Mouse (Mus musculus) heart, adult 2 months (tissue): ENCODE results near the gene Asic2. TPM values are rescaled to one million over a fixed set of nuclear protein-coding genes. Genes with fewer than 3 reads are reported as not detected.

Experiments
- DNase-seq, 2 experiments: peaks; one replicate each; pipeline ENCODE4 v3.0.0; 2021
- H3K27ac ChIP-seq: fragments of 200-600 bp; 2 replicates; pipeline ENCODE4 v1.8.1; 2022
- H3K27me3 ChIP-seq: fragments of 200-500 bp; 2 replicates; pipeline ENCODE4 v1.6.1; 2012; ENCODE audit warnings: mild to moderate bottlenecking, low read length, inconsistent platforms, mixed read lengths; ENCODE audit not compliant: control insufficient read depth, insufficient read depth
- H3K36me3 ChIP-seq: fragments of 200-500 bp; 2 replicates; pipeline ENCODE4 v1.6.1; 2012; ENCODE audit warnings: low read length, inconsistent platforms; ENCODE audit not compliant: control insufficient read depth, insufficient read depth
- H3K4me1 ChIP-seq: fragments of 200-500 bp; 2 replicates; pipeline ENCODE4 v1.6.1; 2011; ENCODE audit warnings: low read length; ENCODE audit not compliant: control insufficient read depth, insufficient read depth
- H3K4me3 ChIP-seq: fragments of 200-600 bp; 2 replicates; pipeline ENCODE4 v1.8.1; 2022
- H3K79me2 ChIP-seq: fragments of 200-500 bp; replicated peaks from 2 replicates; pipeline ENCODE4 v1.6.1; 2012; ENCODE audit warnings: mild to moderate bottlenecking, inconsistent platforms, low read length, moderate library complexity, mixed read lengths; ENCODE audit not compliant: control insufficient read depth, insufficient read depth
- H3K9ac ChIP-seq: fragments of 200-500 bp; 2 replicates; pipeline ENCODE4 v1.6.1; 2012; ENCODE audit warnings: low read depth, mild to moderate bottlenecking, control low read depth, inconsistent platforms, low read length, mixed read lengths
- CTCF ChIP-seq: fragments of 200-600 bp; IDR thresholded peaks from 2 replicates; pipeline ENCODE4 v1.8.1; 2022; ENCODE audit warnings: antibody characterized with exemption, mild to moderate bottlenecking, moderate library complexity
- EP300 ChIP-seq: fragments of 200-500 bp; IDR thresholded peaks from 2 replicates; pipeline ENCODE4 v1.6.1; 2011; ENCODE audit warnings: low read depth, low read length, control low read depth; ENCODE audit not compliant: insufficient read depth
- POLR2A ChIP-seq: fragments of 200-500 bp; IDR thresholded peaks from 2 replicates; pipeline ENCODE4 v1.6.1; 2011; ENCODE audit warnings: mild to moderate bottlenecking, low read depth, low read length, control low read depth; ENCODE audit not compliant: insufficient read depth
- WGBS: fragments of 180-500 bp; shearing (Covaris S2); methylation state at CpG from one replicate; pipeline ENCODE4 v1.1.7; 2018; 5-methylcytosine and 5-hydroxymethylcytosine counted together
- intact Hi-C: fragments of 180-260 bp; cut with DNase I; formaldehyde crosslinking; loops from one replicate; pipeline ENCODE4 v1.15.1; 2025
- polyA plus RNA-seq: library from polyadenylated mRNA; depleted of rRNA; stranded (reverse); fragments of >200 nt; gene quantifications from 2 replicates; pipeline ENCODE4 v1.2.3, GENCODE M21; 2012
- total RNA-seq, 2 experiments: library from RNA; stranded (reverse); gene quantifications; 2 replicates each; pipeline ENCODE4 v1.2.3; 2021

Asic2 gene
- total and polyA plus RNA-seq, 3 experiments: not detected

DNA sequence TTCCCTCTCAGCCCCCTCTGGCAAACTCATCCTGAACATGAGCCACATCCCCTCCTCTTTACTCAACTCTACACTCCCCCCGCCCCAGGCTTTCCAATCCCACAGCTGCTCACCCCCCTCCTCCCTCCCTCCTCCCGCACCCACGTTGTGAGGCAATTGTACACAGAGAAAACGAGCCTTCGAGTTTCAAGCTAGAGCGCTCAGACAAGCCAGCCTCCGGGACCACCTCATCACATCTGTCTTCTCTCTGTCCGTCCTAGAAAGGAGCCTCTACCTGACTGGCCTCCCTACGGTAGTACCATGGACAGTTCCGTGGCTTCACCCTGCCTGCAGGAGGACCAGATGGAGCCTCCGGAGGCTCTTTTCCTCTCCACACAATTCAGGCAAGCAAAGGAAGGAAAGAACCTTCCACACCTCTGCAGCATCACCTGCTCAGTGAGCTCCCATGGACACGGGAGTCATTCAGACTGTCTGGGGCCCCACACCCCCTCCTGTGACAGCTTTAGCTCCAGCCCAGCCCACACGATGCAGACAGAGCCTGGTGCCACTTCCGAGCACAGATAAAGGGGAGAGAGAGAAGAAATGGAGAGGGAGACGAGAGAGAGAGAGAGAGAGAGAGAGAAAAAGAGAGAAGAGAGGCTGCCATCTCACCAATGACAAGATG is 1.5 kb downstream of the Asic2 start:
- no peak for TF ChIP-seq EP300
- TF ChIP-seq POLR2A: no peak
- no peak for TF ChIP-seq CTCF
- Histone ChIP-seq H3K79me2 (no peaks in the 10 kb centered on the region), H3K4me1 (no peaks in the 10 kb centered on the region), H3K27ac (no peak overlapping the region), H3K36me3 (no peaks in the 10 kb centered on the region), H3K9ac (no peak overlapping the region), H3K4me3 (no peak overlapping the region), H3K27me3 (peaks cover 3% of the 10 kb centered on the region)
- intact Hi-C loops: no loop called here
- 11% methylated on average over 15 of the region's 15 CpGs for WGBS
- DNase-seq: no peak

DNA sequence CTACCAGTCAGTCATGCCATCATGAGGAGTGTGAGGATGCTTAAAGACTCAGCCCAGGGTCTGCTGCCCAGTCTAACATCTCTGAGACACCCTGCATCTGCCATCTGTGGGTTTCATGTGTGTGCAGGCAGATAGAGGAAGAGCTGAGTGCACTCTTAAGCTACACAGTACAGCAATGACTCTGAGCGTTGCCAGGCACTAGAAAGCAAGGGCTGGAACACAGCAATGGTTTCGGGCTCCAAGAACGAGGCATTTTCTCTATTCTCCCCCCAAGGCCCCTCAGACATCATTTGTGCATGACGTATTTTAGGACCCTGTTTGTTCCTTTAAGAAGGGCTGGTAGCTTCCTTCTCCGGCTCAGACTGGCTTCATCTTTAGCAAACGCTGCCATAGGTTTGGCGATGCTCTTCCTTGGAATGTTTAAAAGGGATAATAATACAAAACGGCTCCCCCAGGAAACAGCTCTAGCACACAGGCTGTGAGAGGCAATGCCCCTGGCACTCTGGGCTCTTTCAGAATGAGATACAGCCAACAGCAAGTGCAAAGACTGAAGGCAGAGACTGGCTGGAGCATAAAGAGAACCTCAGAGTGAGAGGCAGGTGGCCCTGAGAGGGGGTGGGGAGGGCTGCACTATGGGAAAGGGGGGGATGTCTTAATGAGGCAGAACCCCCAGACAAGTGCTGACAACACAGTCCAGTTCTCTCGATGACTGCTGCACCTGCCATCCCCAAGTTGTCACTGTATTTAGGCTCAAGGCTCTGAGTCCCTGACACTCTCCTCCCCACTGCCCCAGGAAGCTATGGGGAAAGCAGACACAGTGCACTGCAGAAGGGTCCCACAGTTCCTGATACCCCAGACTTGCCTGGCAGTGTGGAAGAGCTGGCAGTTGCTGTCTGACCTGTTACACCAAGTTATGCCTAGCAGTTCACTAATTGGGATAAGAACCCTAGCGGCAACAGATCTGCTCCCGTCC is 2.3 kb downstream of the Asic2 start:
- no peak overlapping the region for H3K4me3 ChIP-seq
- no peaks in the 10 kb centered on the region for H3K4me1 ChIP-seq
- TF ChIP-seq CTCF (no peak), EP300 (no peak), POLR2A (no peak)
- H3K79me2 ChIP-seq: no peaks in the 10 kb centered on the region
- H3K27me3 ChIP-seq: peaks cover 3% of the 10 kb centered on the region
- no peaks in the 10 kb centered on the region for H3K36me3 ChIP-seq
- no peak for DNase-seq
- WGBS: 61% methylated on average over 11 of the region's 11 CpGs
- no peak overlapping the region for H3K9ac ChIP-seq
- intact Hi-C loops: no loop called here
- H3K27ac ChIP-seq: no peak overlapping the region

DNA sequence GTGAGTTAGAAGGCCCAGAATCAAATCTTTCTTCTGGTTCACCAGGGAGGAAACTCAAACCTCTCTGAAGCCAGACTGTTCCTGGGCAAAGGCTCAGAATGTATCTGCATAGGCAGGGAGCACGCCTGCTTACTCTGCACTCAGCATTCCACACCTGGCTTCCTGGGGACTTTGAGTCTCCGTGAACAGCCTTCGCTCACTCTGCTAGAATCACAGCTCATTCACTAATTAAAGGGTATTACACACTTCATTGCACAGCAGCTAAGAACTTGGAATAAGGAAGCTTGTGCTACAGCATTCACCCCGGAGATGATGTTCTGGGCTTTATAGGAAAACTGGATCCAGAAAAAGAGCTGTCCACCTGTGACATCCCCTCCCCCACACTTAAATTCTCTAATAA is 3.7 kb downstream of the Asic2 start:
- Histone ChIP-seq H3K4me1 (no peaks in the 10 kb centered on the region), H3K27ac (no peak overlapping the region), H3K4me3 (no peak overlapping the region), H3K9ac (no peak overlapping the region), H3K79me2 (no peaks in the 10 kb centered on the region), H3K27me3 (peaks cover 3% of the 10 kb centered on the region), H3K36me3 (no peaks in the 10 kb centered on the region)
- intact Hi-C loops: no loop called here
- 77% methylated on average over 4 of the region's 4 CpGs for WGBS
- no peak for DNase-seq
- TF ChIP-seq CTCF (no peak), POLR2A (no peak), EP300 (no peak)

DNA sequence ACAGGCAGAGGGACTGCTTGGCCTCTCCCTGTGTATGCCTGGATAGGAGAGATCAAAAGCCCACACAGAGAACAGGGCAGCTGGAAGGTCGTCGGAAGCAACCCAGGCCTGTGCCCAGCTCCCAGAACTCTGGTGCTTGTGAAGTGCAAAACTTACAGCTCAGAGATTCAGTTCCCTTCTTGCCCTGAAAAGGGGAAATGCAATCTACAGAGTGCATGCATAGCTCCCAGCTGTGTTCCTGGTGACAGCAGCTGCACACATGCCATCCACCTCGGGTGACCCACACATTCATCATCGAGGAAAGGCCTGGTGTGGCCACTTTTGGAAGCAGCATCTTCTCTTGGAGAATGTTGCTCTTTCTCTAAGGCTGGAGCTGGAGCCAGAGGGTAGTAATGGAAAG is 13.9 kb downstream of the Asic2 start:
- intact Hi-C loops: no loop called here
- H3K4me1 ChIP-seq: no peaks in the 10 kb centered on the region
- peak in 1 of 2 experiments; percentile 27 for DNase-seq
- 38% methylated on average over 4 of the region's 4 CpGs for WGBS
- no peaks in the 10 kb centered on the region for H3K27me3 ChIP-seq
- H3K9ac ChIP-seq: no peak overlapping the region
- H3K79me2 ChIP-seq: no peaks in the 10 kb centered on the region
- H3K27ac ChIP-seq: no peak overlapping the region
- no peaks in the 10 kb centered on the region for H3K36me3 ChIP-seq
- H3K4me3 ChIP-seq: no peak overlapping the region
- TF ChIP-seq POLR2A (no peak), CTCF (no peak), EP300 (no peak)

DNA sequence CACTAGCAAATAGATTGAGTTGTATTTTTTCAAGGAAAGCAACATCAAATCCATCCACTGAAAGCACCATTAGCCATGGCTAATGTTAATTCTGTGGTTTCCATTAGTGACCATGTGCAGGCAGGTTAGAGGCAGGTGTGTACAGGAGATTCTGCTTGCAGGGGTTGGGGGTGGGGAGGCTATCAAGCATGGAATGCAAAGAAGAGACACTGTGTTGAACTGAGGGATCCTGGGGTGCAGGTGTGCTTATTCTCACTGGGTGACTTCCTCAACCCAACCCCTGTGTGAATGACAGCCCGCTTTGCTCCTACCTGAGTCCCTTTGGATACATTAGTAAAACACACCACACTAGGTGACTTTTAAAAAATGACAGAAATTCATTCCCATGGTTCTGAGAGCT is 20.2 kb downstream of the Asic2 start:
- intact Hi-C loops: no loop called here
- no peaks in the 10 kb centered on the region for H3K36me3 ChIP-seq
- WGBS: 83% methylated on average over 1 of the region's 1 CpGs

DNA sequence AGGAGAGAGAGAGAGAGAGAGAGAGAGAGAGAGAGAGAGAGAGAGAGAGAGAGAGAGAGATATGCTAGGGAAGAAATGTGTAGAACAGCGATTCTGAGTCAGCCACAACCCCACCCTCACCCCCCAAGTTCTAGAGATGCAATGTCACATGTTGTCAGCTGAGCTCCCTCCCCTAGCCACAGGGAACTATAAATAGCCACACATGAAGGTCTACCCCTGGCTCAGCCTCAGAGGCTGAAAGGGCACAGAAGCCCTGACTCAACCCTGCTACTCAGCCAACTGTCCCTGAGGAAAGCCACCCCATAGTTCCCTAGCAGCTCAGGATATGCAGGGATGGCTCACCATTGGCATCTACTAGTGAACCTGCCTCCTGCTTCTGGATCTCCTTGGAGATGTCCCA is 26.1 kb downstream of the Asic2 start:
- no peak overlapping the region for H3K4me3 ChIP-seq
- intact Hi-C loops: no loop called here
- H3K79me2 ChIP-seq: no peaks in the 10 kb centered on the region
- peaks cover 5% of the 10 kb centered on the region; the same call in 1 of the 2 replicates for H3K4me1 ChIP-seq
- TF ChIP-seq CTCF (no peak), EP300 (0 out of 2 replicates have a peak, but pooled peaks have one; percentile 41), POLR2A (no peak)
- H3K9ac ChIP-seq: no peak overlapping the region
- peak in 1 of 2 experiments; percentile 10 for DNase-seq
- H3K27me3 ChIP-seq: no peaks in the 10 kb centered on the region
- H3K27ac ChIP-seq: no peak overlapping the region
- 38% methylated on average over 1 of the region's 1 CpGs for WGBS
- H3K36me3 ChIP-seq: no peaks in the 10 kb centered on the region

More for the DNA sequence above, 20.2 kb downstream of the Asic2 start:
- Histone ChIP-seq H3K4me3 (no peak overlapping the region), H3K27ac (no peak overlapping the region), H3K27me3 (no peaks in the 10 kb centered on the region), H3K79me2 (no peaks in the 10 kb centered on the region), H3K9ac (no peak overlapping the region), H3K4me1 (no peaks in the 10 kb centered on the region)
- TF ChIP-seq EP300 (no peak), POLR2A (no peak), CTCF (no peak)
- DNase-seq: no peak
